Mouse (Mus musculus) activated CD4-positive, CD25-positive, alpha-beta regulatory T cell, adult 4 months (primary cell): ENCODE measurements around the gene Actl6b. TPM values are rescaled to one million over a fixed set of nuclear protein-coding genes. Genes with fewer than 3 reads are reported as not detected.
"Not testable (repeated sequence)": the region's sequence is repeated elsewhere in the genome, so short reads cannot be mapped to it uniquely, and the experiment has no call there.

Experiments
- ATAC-seq: one replicate; pipeline ENCODE4 v1.8.0; 2017
- polyA plus RNA-seq, 2 experiments: library from polyadenylated mRNA; unstranded; fragments of 100-300 nt; shearing (Covaris generic); gene quantifications; one replicate each; pipeline ENCODE4 v1.2.1; 2017

Actl6b gene
- polyA plus RNA-seq, 2 experiments from 2014 or later = not detected

- ATAC-seq = no peak
Measured at GRCm38 (mm10) chr5:137607860-137608653, 54.7 kb downstream of the Actl6b start.

- no peak for ATAC-seq
Measured at GRCm38 (mm10) chr5:137608654-137609190, 55.4 kb downstream of the Actl6b start.

GRCm38 (mm10) chr5:137609292-137609691, 56.0 kb downstream of the Actl6b start:
- no peak for ATAC-seq

GRCm38 (mm10) chr5:137610056-137610455, 56.7 kb downstream of the Actl6b start:
- no peak for ATAC-seq

GRCm38 (mm10) chr5:137610548-137611244, 57.4 kb downstream of the Actl6b start:
- no peak for ATAC-seq

- ATAC-seq = no peak
Measured at GRCm38 (mm10) chr5:137611245-137611602, 57.9 kb downstream of the Actl6b start.

- no peak for ATAC-seq
Measured at GRCm38 (mm10) chr5:137613076-137613475, 59.8 kb downstream of the Actl6b start.

- no peak for ATAC-seq
Measured at GRCm38 (mm10) chr5:137613550-137613949, 60.2 kb downstream of the Actl6b start, which contains the start of gene Pcolce. TSS of gene Pcolce (minus strand) at chr5:137613784.

GRCm38 (mm10) chr5:137614921-137615320, 61.6 kb downstream of the Actl6b start:
- ATAC-seq = not testable (repeated sequence)

GRCm38 (mm10) chr5:137615347-137615746, 62.0 kb downstream of the Actl6b start:
- ATAC-seq = no peak

Other genes with a start within 250 kb of the Actl6b start
- 10 to 100 TPM; 65.0 to 75.8 TPM for gene Srrt, start 245.8 kb upstream of the Actl6b start, polyA plus RNA-seq
- gene Trip6, start 239.1 kb upstream of the Actl6b start, polyA plus RNA-seq = 1 to 10 TPM; 1.3 to 1.5 TPM
- 10 to 100 TPM in 1 of 2 experiments, 1 to 10 TPM in 1; 7.8 to 10.1 TPM for gene Slc12a9, start 219.9 kb upstream of the Actl6b start, polyA plus RNA-seq
- gene Ephb4, start 203.4 kb upstream of the Actl6b start, polyA plus RNA-seq = not detected
- under 1 TPM; 0.11 to 0.21 TPM for gene Zan, start 76.5 kb upstream of the Actl6b start, polyA plus RNA-seq
- gene Pop7, start 51.0 kb upstream of the Actl6b start, polyA plus RNA-seq = 10 to 100 TPM; 60.7 to 66.2 TPM
- 10 to 100 TPM; 18.5 to 22.6 TPM for gene Gigyf1, start 35.0 kb upstream of the Actl6b start, polyA plus RNA-seq
- not detected for gene Epo, start 20.3 kb upstream of the Actl6b start, polyA plus RNA-seq
- gene Gnb2, start 20.0 kb upstream of the Actl6b start, polyA plus RNA-seq = 10 to 100 TPM; 73.0 to 82.7 TPM
- under 1 TPM; 0.60 to 0.79 TPM for gene Tfr2, start 16.3 kb downstream of the Actl6b start, polyA plus RNA-seq
- 10 to 100 TPM; 33.2 to 38.8 TPM for gene Mospd3, start 47.5 kb downstream of the Actl6b start, polyA plus RNA-seq
- gene Pcolce, start 60.3 kb downstream of the Actl6b start, polyA plus RNA-seq = under 1 TPM in 1 of 2 experiments, not detected in 1; 0.53 TPM
- under 1 TPM in 1 of 2 experiments, not detected in 1; 0.33 TPM for gene Fbxo24, start 75.5 kb downstream of the Actl6b start, polyA plus RNA-seq
- 10 to 100 TPM; 61.6 to 68.6 TPM for gene Lrch4, start 75.6 kb downstream of the Actl6b start, polyA plus RNA-seq
- 10 to 100 TPM in 1 of 2 experiments, 1 to 10 TPM in 1; 8.1 to 10.2 TPM for gene Gm20605, start 75.7 kb downstream of the Actl6b start, polyA plus RNA-seq
- gene Sap25, start 87.8 kb downstream of the Actl6b start, polyA plus RNA-seq = 10 to 100 TPM; 30.0 to 32.3 TPM
- gene Irs3, start 92.2 kb downstream of the Actl6b start, polyA plus RNA-seq = not detected
- gene Agfg2, start 131.2 kb downstream of the Actl6b start, polyA plus RNA-seq = 10 to 100 TPM; 15.8 to 20.1 TPM
- gene Nyap1, start 188.1 kb downstream of the Actl6b start, polyA plus RNA-seq = under 1 TPM in 1 of 2 experiments, not detected in 1; 0.19 TPM
- gene Tsc22d4, start 192.2 kb downstream of the Actl6b start, polyA plus RNA-seq = 10 to 100 TPM; 62.9 to 82.3 TPM
- 1 to 10 TPM; 7.2 to 8.8 TPM for gene Ppp1r35, start 225.3 kb downstream of the Actl6b start, polyA plus RNA-seq
- gene Mepce, start 234.1 kb downstream of the Actl6b start, polyA plus RNA-seq = 10 to 100 TPM; 22.4 to 26.9 TPM
- 10 to 100 TPM in 1 of 2 experiments, 1 to 10 TPM in 1; 5.9 to 10.9 TPM for gene Zcwpw1, start 234.3 kb downstream of the Actl6b start, polyA plus RNA-seq